Mouse (Mus musculus): ENCODE measurements at regions not wholly inside any gene's neighbourhood (a gene's known extent, or its start where the extent isn't known, plus 50 kb on each side); places are given as distances from the start of the nearest gene placed in this dataset.

DNA sequence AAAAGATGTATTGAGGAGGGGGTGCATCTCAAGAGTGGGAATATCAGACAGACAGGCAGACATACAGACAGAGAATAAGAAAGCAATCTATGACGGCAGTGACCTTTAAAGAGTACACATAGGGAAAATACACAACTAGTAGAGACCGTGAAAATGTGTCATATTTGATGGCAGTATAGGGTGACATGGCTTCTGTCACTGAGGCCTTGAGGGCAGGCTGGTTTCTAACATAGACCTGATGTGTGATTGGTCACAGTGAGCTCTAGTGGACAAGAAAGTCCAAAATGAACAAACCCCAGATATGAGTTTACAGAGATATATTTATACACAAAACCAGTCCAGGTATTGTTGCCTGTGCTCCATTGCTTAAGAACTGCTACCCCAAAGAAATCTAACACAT is 196.3 kb downstream of the 1190002N15Rik start:
- TF ChIP-seq CTCF (IDR thresholded peaks at IDR 0.05; ENCODE audit: borderline replicate concordance, insufficient read depth, low read length) (no peak), POLR2A (IDR thresholded peaks at IDR 0.05; ENCODE audit: low read depth, low read length) (no peak)

Measured in embryonic fibroblast, embryonic 13.5 days (primary cell).